Mouse (Mus musculus) CH12.LX (cell line): Measurements from ENCODE around the gene Glis1. TPM values are rescaled to one million over a fixed set of nuclear protein-coding genes. Genes with fewer than 3 reads are reported as not detected.

ENCODE experiments used
- DNase-seq: peaks from one replicate; pipeline ENCODE4 v3.0.0-alpha.2; 2013; ENCODE audit errors: extremely low read depth
- H3K27ac ChIP-seq: 2 replicates; pipeline ENCODE4 v1.5.1; 2012; ENCODE audit warnings: low read depth, mild to moderate bottlenecking, control low read depth, moderate library complexity; ENCODE audit not compliant: insufficient read depth
- H3K27me3 ChIP-seq: replicated peaks from 2 replicates; pipeline ENCODE3; 2012; ENCODE audit warnings: inconsistent platforms
- H3K36me3 ChIP-seq, 2 experiments: replicated peaks in 1 of 2; 2 replicates each; pipeline versions ENCODE3 to v1.6.1; 2012; ENCODE audit warnings: inconsistent platforms in 1 of 2, low read length in 1 of 2, mild to moderate bottlenecking in 1 of 2, mixed read lengths in 1 of 2, moderate library complexity in 1 of 2; ENCODE audit not compliant: control insufficient read depth in 1 of 2, insufficient read depth in 1 of 2
- H3K4me1 ChIP-seq, 2 experiments: 2 replicates each; pipeline ENCODE4 v1.6.1; 2012; ENCODE audit warnings: inconsistent platforms in 1 of 2, moderate library complexity in 1 of 2; ENCODE audit not compliant: insufficient read depth in 2 of 2, control insufficient read depth in 1 of 2
- H3K4me2 ChIP-seq: 2 replicates; pipeline ENCODE4 v1.6.1; 2012; ENCODE audit warnings: low read depth, mild to moderate bottlenecking, control low read depth; ENCODE audit not compliant: poor library complexity, insufficient read depth, severe bottlenecking
- H3K4me3 ChIP-seq, 3 experiments: fragments of 150-350 bp in 1 of 3; sonication (generic) in 1 of 3; replicated peaks in 1 of 3; 2 replicates each; pipeline versions ENCODE3 to v1.5.1; 2011 to 2012; ENCODE audit warnings: low read depth in 2 of 3, low read length in 2 of 3, mild to moderate bottlenecking in 2 of 3, moderate library complexity in 2 of 3, control low read depth in 1 of 3, improper control_type of control experiment in 1 of 3, inconsistent platforms in 1 of 3, mixed read lengths in 1 of 3; ENCODE audit not compliant: poor library complexity in 1 of 3
- H3K79me2 ChIP-seq: replicated peaks from 2 replicates; pipeline ENCODE4 v1.6.1; 2012; ENCODE audit warnings: mild to moderate bottlenecking, moderate library complexity; ENCODE audit not compliant: control insufficient read depth, poor library complexity, insufficient read depth, severe bottlenecking; ENCODE audit errors: extremely low read depth
- H3K9ac ChIP-seq: 2 replicates; pipeline ENCODE4 v1.6.1; 2012; ENCODE audit warnings: low read depth, mild to moderate bottlenecking, control low read depth, moderate library complexity; ENCODE audit not compliant: insufficient read depth
- H3K9me3 ChIP-seq: replicated peaks from 2 replicates; pipeline ENCODE3; 2012; ENCODE audit warnings: low read length, inconsistent platforms, mixed read lengths
- BHLHE40 ChIP-seq: IDR thresholded peaks from 2 replicates; pipeline ENCODE4 v1.6.1; 2011; ENCODE audit warnings: mild to moderate bottlenecking, low read depth, low read length, improper control_type of control experiment
- CHD1 ChIP-seq: IDR thresholded peaks from 2 replicates; pipeline ENCODE4 v1.6.1; 2012; ENCODE audit warnings: low read depth, low read length, improper control_type of control experiment, inconsistent platforms
- CTCF ChIP-seq, 2 experiments: IDR thresholded peaks in 1 of 2; conservative IDR thresholded peaks in 1 of 2; 2 replicates each; pipeline ENCODE4 v1.5.1; 2011 to 2012; ENCODE audit warnings: low read depth in 2 of 2, low read length in 2 of 2, improper control_type of control experiment in 1 of 2, inconsistent platforms in 1 of 2, mild to moderate bottlenecking in 1 of 2, moderate library complexity in 1 of 2
- ELF1 ChIP-seq: IDR thresholded peaks from 2 replicates; pipeline ENCODE4 v1.6.1; 2014; ENCODE audit warnings: low read depth, mild to moderate bottlenecking, inconsistent platforms, low read length, improper control_type of control experiment
- EP300 ChIP-seq: IDR thresholded peaks from 2 replicates; pipeline ENCODE4 v1.6.1; 2011; ENCODE audit warnings: low read length, improper control_type of control experiment
- GABPA ChIP-seq: IDR thresholded peaks from 2 replicates; pipeline ENCODE4 v1.6.1; 2012; ENCODE audit warnings: low read depth, low read length, improper control_type of control experiment, inconsistent platforms; ENCODE audit not compliant: insufficient replicate concordance
- IRF4 ChIP-seq: IDR thresholded peaks from 2 replicates; pipeline ENCODE4 v1.6.1; 2014; ENCODE audit warnings: low read depth, mild to moderate bottlenecking, inconsistent platforms, low read length, improper control_type of control experiment
- JUN ChIP-seq: IDR thresholded peaks from 2 replicates; pipeline ENCODE4 v1.6.1; 2011; ENCODE audit warnings: low read depth, mild to moderate bottlenecking, low read length, improper control_type of control experiment, moderate library complexity; ENCODE audit not compliant: insufficient read depth
- KAT2A ChIP-seq: IDR thresholded peaks from 2 replicates; pipeline ENCODE4 v1.6.1; 2012; ENCODE audit warnings: low read length, improper control_type of control experiment, inconsistent platforms; ENCODE audit not compliant: insufficient replicate concordance
- MAZ ChIP-seq: IDR thresholded peaks from 2 replicates; pipeline ENCODE4 v1.6.1; 2012; ENCODE audit warnings: low read depth, mild to moderate bottlenecking, inconsistent platforms, low read length, improper control_type of control experiment, moderate library complexity
- NELFE ChIP-seq: IDR thresholded peaks from 2 replicates; pipeline ENCODE4 v1.6.1; 2011; ENCODE audit warnings: low read depth, low read length, improper control_type of control experiment
- NRF1 ChIP-seq: IDR thresholded peaks from 2 replicates; pipeline ENCODE4 v1.6.1; 2014; ENCODE audit warnings: low read depth, mild to moderate bottlenecking, inconsistent platforms, low read length, improper control_type of control experiment, moderate library complexity
- POLR2AphosphoS2 ChIP-seq: IDR thresholded peaks from 2 replicates; pipeline ENCODE4 v1.6.1; 2011; ENCODE audit warnings: low read depth, low read length, improper control_type of control experiment
- SIN3A ChIP-seq: IDR thresholded peaks from 2 replicates; pipeline ENCODE4 v1.6.1; 2012; ENCODE audit warnings: low read length, improper control_type of control experiment, inconsistent platforms
- TCF12 ChIP-seq: IDR thresholded peaks from 2 replicates; pipeline ENCODE4 v1.6.1; 2014; ENCODE audit warnings: low read depth, mild to moderate bottlenecking, inconsistent platforms, low read length, improper control_type of control experiment
- UBTF ChIP-seq: IDR thresholded peaks from 2 replicates; pipeline ENCODE4 v1.6.1; 2012; ENCODE audit warnings: low read depth, mild to moderate bottlenecking, inconsistent platforms, low read length, improper control_type of control experiment, moderate library complexity
- ZC3H11A ChIP-seq: IDR thresholded peaks from 2 replicates; pipeline ENCODE4 v1.6.1; 2012; ENCODE audit warnings: low read depth, mild to moderate bottlenecking, inconsistent platforms, low read length, improper control_type of control experiment
- ZMIZ1 ChIP-seq: IDR thresholded peaks from 2 replicates; pipeline ENCODE4 v1.6.1; 2012; ENCODE audit warnings: low read depth, mild to moderate bottlenecking, inconsistent platforms, low read length, improper control_type of control experiment
- dilution Hi-C: fragments of 300-500 bp; cut with MboI; formaldehyde crosslinking; loops from 2 replicates; pipeline ENCODE4 v1.14.3; 2020; ENCODE audit warnings: low sequenced_read_pairs; ENCODE audit not compliant: extremely low pct_unique_long_range_greater_than_20kb, extremely low pct_ligation_motif_present
- in situ Hi-C: fragments of 300-500 bp; cut with MboI; formaldehyde crosslinking; loops from 3 replicates; pipeline ENCODE4 v1.14.3; 2019; ENCODE audit warnings: low sequenced_read_pairs, low pct_ligation_motif_present, low pct_unique_long_range_greater_than_20kb, mixed read lengths
- polyA plus RNA-seq: library from polyadenylated mRNA; unstranded; fragments of >175 nt; gene quantifications from 2 replicates; pipeline ENCODE4 v1.2.1, GENCODE M21; 2012; ENCODE audit warnings: low read depth; ENCODE audit not compliant: insufficient read length
- total RNA-seq, 2 experiments: library from RNA; depleted of rRNA; stranded (reverse); fragments of 300-350 nt in 1 of 2; fragments of >200 nt in 1 of 2; gene quantifications; 2 replicates each; pipeline ENCODE4 v1.2.3; 2012 to 2014

The Glis1 gene
- total and polyA plus RNA-seq, 3 experiments: 0.08 to 2.2 (median 0.17) TPM

DNA sequence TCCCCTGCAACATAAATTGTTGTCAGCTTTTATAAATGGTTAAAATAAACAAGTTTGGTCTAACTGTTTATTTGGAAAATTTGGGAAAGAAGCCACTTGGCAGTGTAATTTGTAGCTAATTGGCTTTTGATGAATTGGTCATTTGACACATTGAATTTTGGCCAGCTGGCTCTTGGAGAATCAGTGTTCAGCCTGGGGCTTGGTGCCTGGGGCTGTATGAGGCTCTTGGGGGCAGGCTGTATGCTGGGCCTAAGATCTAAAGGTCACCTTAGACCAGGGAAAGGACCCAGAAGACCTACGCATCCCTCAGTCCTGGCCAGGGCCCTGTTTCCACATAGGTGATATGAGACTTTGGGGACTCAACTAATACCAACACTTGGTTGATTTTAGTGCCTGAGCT is 111.3 kb downstream of the Glis1 start:
- Histone ChIP-seq H3K4me1 (no peaks in the 10 kb centered on the region; a peak in 1 of 4 replicates), H3K36me3 (no peaks in the 10 kb centered on the region)
- TF ChIP-seq NELFE (no peak), GABPA (no peak), ELF1 (no peak), NRF1 (no peak), JUN (no peak), ZC3H11A (no peak), SIN3A (no peak), ZMIZ1 (no peak), POLR2AphosphoS2 (no peak), IRF4 (no peak), CHD1 (no peak), EP300 (no peak), KAT2A (no peak), CTCF (conservative IDR thresholded peaks at IDR 0.05 in 1 of 2, IDR thresholded peaks at IDR 0.05 in 1 of 2; ENCODE audit: low read depth in 2 of 2, low read length in 2 of 2) (no peak), UBTF (no peak), BHLHE40 (no peak)
- TF ChIP-seq, all 38 proteins: peak for 0
- Histone ChIP-seq H3K9me3 (no peaks in the 10 kb centered on the region), H3K27me3 (no peaks in the 10 kb centered on the region), H3K79me2 (no peaks in the 10 kb centered on the region), H3K4me2 (no peak overlapping the region), H3K4me3 (no peak overlapping the region), H3K27ac (no peak overlapping the region), H3K9ac (no peak overlapping the region)
- in situ Hi-C loops: loop anchor here (10.0 kb wide), 1 partner anchor 51 kb away; no protein-coding TSS in a partner anchor
- dilution Hi-C loops: no loop called here
- DNase-seq: no peak

DNA sequence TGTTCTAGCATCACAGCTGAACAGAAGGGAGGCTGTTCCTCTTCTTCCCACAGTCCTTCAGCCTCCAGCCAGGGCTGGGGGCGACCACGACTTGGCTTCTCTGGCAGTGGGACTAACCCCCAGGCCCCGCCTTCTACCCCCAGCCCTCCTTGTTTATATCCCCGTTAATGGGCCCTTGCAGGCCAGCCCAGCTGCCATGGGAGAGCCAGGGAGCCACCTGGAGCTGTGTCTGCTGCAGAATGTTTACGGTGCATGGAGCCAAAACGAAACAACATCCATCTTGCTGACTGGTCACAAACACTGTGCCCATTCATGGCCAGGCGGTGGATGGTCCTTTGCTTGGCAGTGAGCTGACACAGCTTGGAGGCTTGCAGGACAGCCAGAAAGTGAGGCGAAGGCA is 112.1 kb downstream of the Glis1 start:
- no peak overlapping the region for H3K4me2 ChIP-seq
- in situ Hi-C loops (loop anchor here (10.0 kb wide), 1 partner anchor 52 kb away; no protein-coding TSS in a partner anchor), dilution Hi-C loops (no loop called here)
- H3K9ac ChIP-seq: no peak overlapping the region
- H3K27ac ChIP-seq: no peak overlapping the region
- DNase-seq: no peak
- H3K4me1 ChIP-seq: no peaks in the 10 kb centered on the region; a peak in 1 of 4 replicates
- H3K79me2 ChIP-seq: no peaks in the 10 kb centered on the region
- no peaks in the 10 kb centered on the region for H3K27me3 ChIP-seq
- H3K36me3 ChIP-seq: no peaks in the 10 kb centered on the region
- no peak for TF ChIP-seq MAZ
- TF ChIP-seq UBTF: no peak
- no peak for TF ChIP-seq CHD1
- TF ChIP-seq GABPA: no peak
- no peak for TF ChIP-seq TCF12
- no peaks in the 10 kb centered on the region for H3K9me3 ChIP-seq
- no peak overlapping the region for H3K4me3 ChIP-seq
